Comparison of ENCODE assay signal across 1 mouse cellular context in the genomic region with DNA sequence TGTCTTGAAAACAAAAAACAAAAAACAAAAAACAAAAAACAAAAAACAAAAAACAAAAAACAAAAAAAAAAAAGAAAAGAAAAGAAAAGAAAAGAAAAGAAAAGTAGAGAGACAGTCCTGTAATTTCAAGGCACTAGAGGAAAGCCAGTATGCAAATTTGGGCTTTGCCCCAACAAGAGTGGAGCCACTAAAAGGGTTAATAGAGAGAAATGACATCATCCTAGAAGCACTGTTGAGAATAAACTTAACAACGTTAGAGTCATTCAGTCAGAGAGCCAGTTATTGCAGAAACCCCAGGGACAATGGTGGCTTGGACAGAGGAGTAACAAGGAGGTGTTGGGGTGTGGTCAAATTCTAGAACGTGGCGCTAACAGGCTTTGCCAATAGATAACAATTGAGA.
TF ChIP-seq lines count a peak whose summit lies in the region.

No protein-coding gene starts in this region.

TF ChIP-seq in CH12.LX, 34 proteins besides CTCF, POLR2A, EP300 and RAD21 (continued from another document):
- TF ChIP-seq MAZ (IDR thresholded peaks at IDR 0.05; ENCODE audit: low read depth, low read length) (no peak), ELF1 (IDR thresholded peaks at IDR 0.05; ENCODE audit: low read depth, low read length) (peak; percentile 27; the same call in 1 of the 2 replicates), PAX5 (IDR thresholded peaks at IDR 0.05; ENCODE audit: low read length) (no peak), IRF4 (IDR thresholded peaks at IDR 0.05; ENCODE audit: low read depth, low read length) (peak; percentile 92), TCF12 (IDR thresholded peaks at IDR 0.05; ENCODE audit: low read depth, low read length) (peak; percentile 83), NELFE (IDR thresholded peaks at IDR 0.05; ENCODE audit: low read depth, low read length) (no peak), RCOR1 (conservative IDR thresholded peaks at IDR 0.05; ENCODE audit: low read depth, low read length) (0 out of 2 replicates have a peak, but pooled peaks have one; percentile 73), MYC (IDR thresholded peaks at IDR 0.05; ENCODE audit: low read depth, low read length) (peak; percentile 78; the same call in 1 of the 2 replicates), ZMIZ1 (IDR thresholded peaks at IDR 0.05; ENCODE audit: low read depth, low read length) (no peak), USF2 (conservative IDR thresholded peaks at IDR 0.05; ENCODE audit: low read depth, low read length) (no peak)
